Mouse (Mus musculus) urinary bladder, postnatal 14 days (tissue): Measurements from ENCODE around the gene Car15.

Experiments used
- DNase-seq: peaks from one replicate; pipeline ENCODE4 v3.0.0; 2021; ENCODE audit warnings: low spot score

Car15 gene

GRCm38 (mm10) chr16:17838051-17838450 is at the start of gene Car15:
Car15 (minus strand) TSS chr16:17838364.
- DNase-seq: no peak

GRCm38 (mm10) chr16:17884116-17884515 is 46.0 kb upstream of the Car15 start:
- DNase-seq: no peak

GRCm38 (mm10) chr16:17882196-17882595 is 44.0 kb upstream of the Car15 start:
- DNase-seq: peak; percentile 28

- no peak for DNase-seq
These were observed 41.4 kb upstream of the Car15 start for GRCm38 (mm10) chr16:17879571-17879970.

DNA sequence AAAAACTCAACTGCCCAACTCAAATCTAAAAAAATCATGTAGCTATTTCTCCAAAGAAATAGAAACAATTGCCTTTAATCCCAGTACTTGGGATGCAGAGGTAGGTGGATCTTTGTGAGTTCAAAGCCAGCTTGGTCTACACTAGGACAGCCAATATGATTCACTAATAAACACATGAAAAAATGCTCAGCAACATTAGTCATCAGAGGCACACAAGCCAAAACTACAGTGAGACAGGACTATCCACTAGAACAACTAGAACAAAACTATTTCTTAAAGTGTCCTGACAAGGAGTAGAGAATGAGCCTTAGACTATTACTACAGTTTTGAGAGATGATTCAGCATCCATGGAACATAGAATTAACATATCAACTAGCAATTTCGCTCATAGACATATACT is 37.9 kb upstream of the Car15 start:
- DNase-seq: no peak

DNA sequence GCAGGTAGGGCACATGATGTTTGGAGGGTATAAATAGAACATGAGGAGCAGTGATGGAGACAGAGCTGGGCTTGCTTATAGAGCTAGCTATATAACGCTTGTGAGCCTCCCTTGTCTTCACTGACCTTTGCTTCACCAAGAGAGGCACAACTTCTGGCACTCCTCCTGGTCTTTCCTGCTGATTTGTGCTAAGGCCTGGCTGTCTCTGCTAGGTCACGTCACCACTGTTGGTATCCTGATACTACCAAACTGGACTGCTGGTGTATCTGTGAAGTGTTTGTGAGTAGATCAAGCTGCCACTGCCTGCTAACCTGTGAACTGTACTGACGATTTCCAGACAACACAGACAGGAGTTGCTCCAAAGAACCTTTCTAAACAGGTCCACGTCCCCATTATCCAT is 37.0 kb upstream of the Car15 start:
- no peak for DNase-seq

- DNase-seq: no peak
These were observed 34.8 kb upstream of the Car15 start for GRCm38 (mm10) chr16:17872995-17873394.

GRCm38 (mm10) chr16:17871248-17871647 is 33.1 kb upstream of the Car15 start:
- DNase-seq: no peak

DNA sequence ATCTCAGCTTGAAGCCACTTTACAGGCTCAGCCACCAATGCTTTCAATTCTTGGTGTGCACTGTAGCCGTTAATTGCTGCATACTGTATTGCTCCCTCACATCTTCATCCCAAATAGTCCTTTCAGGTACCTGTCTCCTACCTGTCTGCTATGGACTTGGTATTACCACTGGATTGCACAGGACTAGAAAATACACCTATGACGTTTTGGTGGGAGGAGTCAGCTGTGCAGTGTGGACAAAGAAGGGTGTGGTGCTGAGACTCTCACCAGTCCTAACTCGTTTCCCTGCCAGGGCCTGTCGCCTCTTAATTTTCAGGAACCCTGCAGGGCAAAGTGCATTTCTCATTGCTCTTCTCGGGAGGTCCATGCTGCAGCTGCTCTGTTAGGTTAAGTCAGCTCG is 27.6 kb upstream of the Car15 start:
- peak; percentile 71 for DNase-seq

GRCm38 (mm10) chr16:17865293-17865692 is 27.1 kb upstream of the Car15 start:
- DNase-seq: no peak

GRCm38 (mm10) chr16:17858592-17858991 is 20.4 kb upstream of the Car15 start:
- peak; percentile 39 for DNase-seq

DNA sequence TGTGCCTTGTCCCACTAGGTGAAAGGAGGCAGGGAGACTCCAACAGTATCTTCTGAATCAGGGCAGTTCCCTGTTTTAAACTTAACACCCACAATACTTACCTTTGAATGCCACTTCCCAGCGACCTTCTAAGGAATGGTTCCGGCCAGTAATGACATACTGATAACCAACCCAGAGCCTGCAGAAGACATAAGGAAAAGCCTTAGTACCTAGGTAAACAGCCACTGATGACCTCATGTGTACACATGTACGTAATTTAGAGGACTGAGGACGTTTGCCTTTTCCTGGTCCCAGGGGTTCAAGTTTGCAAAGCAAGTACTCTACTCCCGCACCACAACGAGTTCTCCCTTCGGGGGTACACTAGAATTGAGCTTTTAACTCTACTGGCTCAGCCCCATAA is 19.0 kb upstream of the Car15 start:
- no peak for DNase-seq

DNA sequence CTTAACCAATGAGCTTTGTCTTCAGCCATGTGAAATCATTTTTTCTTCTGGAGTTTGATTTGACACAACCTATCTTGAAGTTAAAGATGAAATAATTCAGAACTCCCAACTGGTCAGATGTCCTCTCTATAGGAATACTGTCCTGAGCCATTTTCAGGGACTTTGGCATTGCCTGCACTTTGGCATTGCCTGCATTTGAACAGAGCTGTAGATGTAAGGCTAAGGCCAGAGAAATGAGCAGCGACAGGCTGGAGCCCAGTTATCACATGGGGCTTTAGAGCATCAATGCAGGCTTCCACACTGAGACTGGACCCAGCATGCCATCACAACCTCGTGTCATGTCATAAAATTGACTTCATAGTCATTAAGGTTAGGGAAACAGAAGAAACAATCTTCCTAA is 15.1 kb upstream of the Car15 start:
- DNase-seq: no peak

DNA sequence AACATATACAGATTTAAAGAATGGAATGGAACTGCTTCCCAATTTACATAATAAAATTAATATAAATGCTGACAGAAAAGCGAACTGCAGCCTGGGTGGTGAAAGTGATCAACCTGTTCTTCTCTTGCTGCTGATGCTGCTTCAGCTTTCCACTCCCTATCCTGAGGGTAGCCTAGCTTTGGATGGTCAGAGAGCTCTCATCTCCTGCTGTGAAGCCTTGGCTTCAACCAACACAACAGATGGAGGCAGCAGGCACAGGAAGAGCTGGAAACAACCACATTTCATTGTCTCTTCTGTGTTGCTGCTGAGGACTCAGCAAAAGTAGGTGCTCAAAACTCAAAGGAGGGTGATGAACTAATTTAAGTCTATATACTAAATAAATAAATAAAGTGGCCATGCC is 13.7 kb upstream of the Car15 start:
- no peak for DNase-seq

GRCm38 (mm10) chr16:17851331-17851730 is 13.2 kb upstream of the Car15 start:
- no peak for DNase-seq

- no peak for DNase-seq
These were observed 11.3 kb upstream of the Car15 start for GRCm38 (mm10) chr16:17849486-17849885.

GRCm38 (mm10) chr16:17848928-17849327 is 10.8 kb upstream of the Car15 start:
- DNase-seq: peak; percentile 35

- no peak for DNase-seq
These were observed 10.3 kb upstream of the Car15 start for GRCm38 (mm10) chr16:17848431-17848830.

- no peak for DNase-seq
These were observed 5.7 kb upstream of the Car15 start for GRCm38 (mm10) chr16:17843701-17844365.

- no peak for DNase-seq
These were observed 4.3 kb upstream of the Car15 start for GRCm38 (mm10) chr16:17842437-17842836.

- no peak for DNase-seq
These were observed 1.8 kb upstream of the Car15 start for GRCm38 (mm10) chr16:17839976-17840375.

DNA sequence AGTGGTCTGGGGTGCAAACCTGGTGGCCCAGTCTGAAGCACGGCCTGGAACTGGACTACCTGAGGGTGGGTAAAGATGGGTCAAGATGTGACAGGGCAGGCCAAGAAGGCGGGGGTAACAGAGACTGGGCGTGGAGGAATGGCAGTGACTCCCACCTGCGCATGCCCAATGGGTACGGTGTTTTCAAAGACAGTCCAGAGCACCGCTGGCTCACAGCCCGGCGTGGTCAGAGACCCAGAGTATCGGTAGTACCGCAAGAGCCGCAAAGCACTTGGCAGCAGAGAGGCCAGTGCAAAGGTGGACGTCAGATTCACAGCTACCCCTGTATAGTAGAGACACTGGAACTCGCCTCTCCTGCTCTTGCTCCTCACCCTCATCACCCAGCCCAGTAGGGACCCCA is 2.7 kb downstream of the Car15 start:
- DNase-seq: no peak

DNA sequence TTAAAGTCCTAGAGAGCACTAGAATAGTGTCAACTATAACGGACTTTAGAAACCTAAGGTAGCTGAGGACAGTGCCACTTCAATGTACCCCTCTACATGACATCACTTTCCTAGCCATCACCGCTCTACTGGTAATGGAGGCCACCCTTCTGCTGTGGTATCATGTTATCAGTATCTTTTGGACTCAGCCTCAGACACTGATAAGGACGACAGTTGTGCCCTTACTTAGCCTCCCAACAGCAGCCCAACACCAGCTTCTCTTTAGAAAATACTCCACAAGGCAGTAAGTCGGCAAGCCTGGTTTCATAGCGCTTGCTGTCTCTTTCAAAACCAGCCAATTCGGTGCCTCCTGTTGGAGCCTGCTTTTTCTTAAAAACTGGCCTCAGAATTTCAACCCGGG is 3.6 kb downstream of the Car15 start:
- no peak for DNase-seq

DNA sequence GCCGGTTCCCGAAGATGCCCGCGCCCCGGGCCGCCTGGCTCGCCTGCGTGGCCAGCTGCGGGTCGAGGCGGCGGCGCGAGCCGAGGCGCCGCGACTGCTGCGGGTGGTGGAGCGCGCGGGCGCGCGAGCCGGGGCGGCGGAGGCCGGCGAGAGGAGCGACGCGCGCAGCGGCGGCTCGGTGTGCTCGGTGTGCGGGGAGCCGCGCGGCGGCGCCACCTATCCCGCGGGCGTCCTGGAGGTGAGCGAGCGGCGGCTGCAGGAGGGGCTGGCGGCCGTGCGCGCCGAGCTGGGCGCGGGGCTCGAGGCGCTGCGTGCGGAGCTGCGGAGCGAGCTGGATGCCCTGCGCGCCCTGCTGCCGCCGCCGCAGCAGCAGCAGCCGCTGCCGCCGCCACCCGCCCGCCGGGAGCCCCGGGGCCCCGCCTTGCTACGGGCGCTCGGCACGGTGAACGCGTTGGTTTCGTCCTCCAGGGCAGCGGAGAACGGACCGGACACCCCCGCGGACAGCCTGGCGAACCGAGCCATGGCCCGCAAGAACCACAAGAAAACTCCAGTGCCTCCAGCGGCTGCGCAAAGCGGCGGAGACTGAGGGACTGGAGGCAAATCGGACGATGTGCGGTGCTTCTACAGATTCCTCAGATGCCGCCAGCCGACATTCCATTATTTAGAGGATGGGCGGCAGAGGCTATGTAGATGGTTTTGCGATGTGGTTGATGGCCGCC is 4.3 kb downstream of the Car15 start:
- no peak for DNase-seq
